Mouse (Mus musculus): ENCODE measurements at regions not wholly inside any gene's neighbourhood (a gene's known extent, or its start where the extent isn't known, plus 50 kb on each side); places are given as distances from the start of the nearest gene placed in this dataset.

- no peak for DNase-seq
Measured at GRCm38 (mm10) chr4:62809048-62809447, 156.3 kb upstream of the Zfp618 start.

GRCm38 (mm10) chr4:62819889-62820288 is 145.5 kb upstream of the Zfp618 start:
- no peak for DNase-seq

GRCm38 (mm10) chr4:62821288-62821687 is 144.1 kb upstream of the Zfp618 start:
- DNase-seq: peak; percentile 41

- peak; percentile 91 for DNase-seq
Measured at GRCm38 (mm10) chr4:62822568-62822967, 142.8 kb upstream of the Zfp618 start.

- no peak for DNase-seq
Measured at GRCm38 (mm10) chr4:62823082-62823481, 142.3 kb upstream of the Zfp618 start.

- peak; percentile 30 for DNase-seq
Measured at GRCm38 (mm10) chr4:62823555-62824250, 141.7 kb upstream of the Zfp618 start.

- no peak for DNase-seq
Measured at GRCm38 (mm10) chr4:62824581-62824980, 140.8 kb upstream of the Zfp618 start.

GRCm38 (mm10) chr4:62825256-62825655 is 140.1 kb upstream of the Zfp618 start:
- DNase-seq: no peak

- no peak for DNase-seq
Measured at GRCm38 (mm10) chr4:62828963-62829362, 136.4 kb upstream of the Zfp618 start.

- DNase-seq: peak; percentile 63
Measured at GRCm38 (mm10) chr4:62833944-62834343, 131.4 kb upstream of the Zfp618 start.

GRCm38 (mm10) chr4:62836875-62837274 is 128.5 kb upstream of the Zfp618 start:
- no peak for DNase-seq

GRCm38 (mm10) chr4:62850526-62850925 is 114.8 kb upstream of the Zfp618 start:
- no peak for DNase-seq

GRCm38 (mm10) chr4:62853335-62853734 is 112.0 kb upstream of the Zfp618 start:
- no peak for DNase-seq

GRCm38 (mm10) chr4:62856406-62856805 is 109.0 kb upstream of the Zfp618 start:
- DNase-seq: no peak

GRCm38 (mm10) chr4:62862756-62863155 is 102.6 kb upstream of the Zfp618 start:
- DNase-seq: peak; percentile 27

GRCm38 (mm10) chr4:62870391-62870983 is 94.9 kb upstream of the Zfp618 start:
- DNase-seq: peak; percentile 48

- no peak for DNase-seq
Measured at GRCm38 (mm10) chr4:62872562-62872961, 92.8 kb upstream of the Zfp618 start.

- no peak for DNase-seq
Measured at GRCm38 (mm10) chr4:62873986-62874385, 91.4 kb upstream of the Zfp618 start.

GRCm38 (mm10) chr4:62878063-62878462 is 87.3 kb upstream of the Zfp618 start:
- no peak for DNase-seq

GRCm38 (mm10) chr4:62878927-62879326 is 86.4 kb upstream of the Zfp618 start:
- peak; percentile 64 for DNase-seq

GRCm38 (mm10) chr4:62881824-62882223 is 83.5 kb upstream of the Zfp618 start:
- DNase-seq: peak; percentile 30

- no peak for DNase-seq
Measured at GRCm38 (mm10) chr4:62882276-62882675, 83.1 kb upstream of the Zfp618 start.

- DNase-seq: peak; percentile 59
Measured at GRCm38 (mm10) chr4:62888736-62889135, 76.6 kb upstream of the Zfp618 start.

- DNase-seq: peak; percentile 57
Measured at GRCm38 (mm10) chr4:62889708-62890107, 75.7 kb upstream of the Zfp618 start.

Measured in adrenal gland, postnatal 14 days (tissue).